Mouse (Mus musculus): ENCODE data around the gene Serpinb3a.
"Not testable (repeated sequence)": the region's sequence is repeated elsewhere in the genome, so short reads cannot be mapped to it uniquely, and the experiment has no call there.

Serpinb3a gene

GRCm38 (mm10) chr1:107052203-107052602, at the start of gene Serpinb3a:
Gene Serpinb3a (minus strand): TSS chr1:107052303.
- in situ Hi-C loops (cut with MboI, MseI), result no loop called here

GRCm38 (mm10) chr1:107098417-107098816, 46.3 kb upstream of the Serpinb3a start:
- in situ Hi-C loops (cut with MboI, MseI), result no loop called here

- in situ Hi-C loops (cut with MboI, MseI), result no loop called here
Measured at GRCm38 (mm10) chr1:107083406-107083805, 31.3 kb upstream of the Serpinb3a start, which contains the start of gene Serpinb3d. Gene Serpinb3d (minus strand): TSS chr1:107083506.

DNA sequence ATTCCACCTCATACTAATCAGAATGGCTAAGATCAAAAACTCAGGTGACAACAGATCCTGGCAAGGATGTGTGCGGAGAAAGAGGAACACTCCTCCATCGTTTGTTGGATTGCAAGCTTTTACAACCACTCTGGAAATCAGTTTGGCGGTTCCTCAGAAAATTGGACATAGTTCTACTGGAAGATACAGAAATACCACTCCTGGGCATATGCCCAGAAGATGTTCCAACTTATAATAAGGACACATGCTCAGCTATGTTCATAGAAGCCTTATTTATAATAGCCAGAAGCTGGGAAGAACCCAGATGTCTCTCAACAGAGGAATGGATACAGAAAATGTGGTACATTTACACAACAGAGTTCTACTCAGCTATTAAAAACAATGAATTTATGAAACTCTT, 17.9 kb downstream of the Serpinb3a start:
- in situ Hi-C loops (cut with MboI, MseI), result not testable (repeated sequence)

GRCm38 (mm10) chr1:107025886-107026285, 26.2 kb downstream of the Serpinb3a start:
- in situ Hi-C loops (cut with MboI, MseI), result no loop called here

DNA sequence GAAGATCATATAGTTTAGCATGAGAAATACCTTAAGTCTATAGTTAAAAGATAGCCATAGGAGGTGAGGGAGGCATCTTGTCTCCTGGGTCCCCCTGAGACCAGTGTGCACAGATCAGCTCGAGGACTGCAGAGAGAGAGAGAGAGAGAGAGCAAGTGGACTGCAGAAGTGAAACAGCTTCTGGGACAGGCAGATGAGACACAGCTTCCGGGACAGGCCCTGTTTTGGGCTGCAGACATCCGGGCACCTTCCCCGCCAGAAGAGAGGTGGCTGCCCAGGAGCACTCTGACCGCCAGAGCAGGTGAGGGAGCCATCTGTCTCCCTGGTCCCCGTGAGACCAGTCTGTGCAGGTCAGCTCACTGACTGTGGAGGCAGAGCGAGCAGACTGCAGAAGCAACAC, 36.9 kb downstream of the Serpinb3a start:
- in situ Hi-C loops (cut with MboI, MseI), result loop anchor here (25.0 kb wide), 1 partner anchor 472 kb away; no protein-coding TSS in a partner anchor

DNA sequence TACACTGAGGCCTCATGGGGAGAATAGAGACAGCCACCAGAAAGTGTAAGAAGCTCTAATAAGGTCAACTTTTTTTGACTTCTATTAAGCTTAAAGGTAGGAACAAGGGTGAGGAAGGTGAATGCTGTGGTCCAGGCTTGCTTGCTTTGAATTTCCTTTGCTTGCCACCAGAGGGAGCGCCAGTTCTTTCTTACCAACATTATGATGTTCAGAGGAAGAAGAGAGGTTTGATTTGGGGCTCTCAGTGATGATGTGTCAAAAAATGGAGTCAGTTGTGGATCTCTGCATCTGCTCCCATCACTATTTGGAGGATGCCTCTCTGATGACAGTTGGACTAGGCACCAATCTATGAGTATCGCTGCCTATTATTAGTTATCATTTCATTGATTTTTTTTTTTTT, 37.6 kb downstream of the Serpinb3a start:
- in situ Hi-C loops (cut with MboI, MseI), result loop anchor here (25.0 kb wide), 1 partner anchor 473 kb away; no protein-coding TSS in a partner anchor

DNA sequence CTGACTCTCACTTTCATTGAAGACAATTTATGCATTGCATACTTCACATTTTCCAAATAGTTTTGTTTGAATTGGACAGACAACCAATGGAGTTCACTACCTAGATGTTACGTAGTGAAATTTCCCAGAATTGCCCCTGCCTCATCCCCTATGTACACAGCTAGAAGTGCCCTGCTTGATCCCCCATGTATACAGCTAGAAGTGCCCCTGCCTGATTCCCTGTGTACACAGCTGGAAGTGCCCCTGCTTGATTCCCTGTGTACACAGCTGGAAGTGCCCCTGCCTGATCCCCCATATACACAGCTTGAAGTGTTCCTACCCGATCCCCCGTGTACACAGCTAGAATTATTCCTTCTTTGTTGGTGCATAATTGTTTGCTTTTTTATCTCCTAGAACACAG, 45.8 kb downstream of the Serpinb3a start:
- in situ Hi-C loops (cut with MboI, MseI), result loop anchor here (25.0 kb wide), 1 partner anchor 481 kb away; no protein-coding TSS in a partner anchor

- in situ Hi-C loops (cut with MboI, MseI), result loop anchor here (25.0 kb wide), 1 partner anchor 486 kb away; no protein-coding TSS in a partner anchor
Measured at GRCm38 (mm10) chr1:107001754-107002153, 50.3 kb downstream of the Serpinb3a start.

GRCm38 (mm10) chr1:107000424-107000823, 51.7 kb downstream of the Serpinb3a start:
- in situ Hi-C loops (cut with MboI, MseI), result loop anchor here (25.0 kb wide), 1 partner anchor 487 kb away; no protein-coding TSS in a partner anchor

Data from T-helper 2 cell (primary cell).